Mouse (Mus musculus): ENCODE data around the gene Lyrm4. TPM values are rescaled to one million over a fixed set of nuclear protein-coding genes. Genes with fewer than 3 reads are reported as not detected.

The Lyrm4 gene
- polyA plus RNA-seq, 1 experiment from 2014 or later, result 46.4 TPM

DNA sequence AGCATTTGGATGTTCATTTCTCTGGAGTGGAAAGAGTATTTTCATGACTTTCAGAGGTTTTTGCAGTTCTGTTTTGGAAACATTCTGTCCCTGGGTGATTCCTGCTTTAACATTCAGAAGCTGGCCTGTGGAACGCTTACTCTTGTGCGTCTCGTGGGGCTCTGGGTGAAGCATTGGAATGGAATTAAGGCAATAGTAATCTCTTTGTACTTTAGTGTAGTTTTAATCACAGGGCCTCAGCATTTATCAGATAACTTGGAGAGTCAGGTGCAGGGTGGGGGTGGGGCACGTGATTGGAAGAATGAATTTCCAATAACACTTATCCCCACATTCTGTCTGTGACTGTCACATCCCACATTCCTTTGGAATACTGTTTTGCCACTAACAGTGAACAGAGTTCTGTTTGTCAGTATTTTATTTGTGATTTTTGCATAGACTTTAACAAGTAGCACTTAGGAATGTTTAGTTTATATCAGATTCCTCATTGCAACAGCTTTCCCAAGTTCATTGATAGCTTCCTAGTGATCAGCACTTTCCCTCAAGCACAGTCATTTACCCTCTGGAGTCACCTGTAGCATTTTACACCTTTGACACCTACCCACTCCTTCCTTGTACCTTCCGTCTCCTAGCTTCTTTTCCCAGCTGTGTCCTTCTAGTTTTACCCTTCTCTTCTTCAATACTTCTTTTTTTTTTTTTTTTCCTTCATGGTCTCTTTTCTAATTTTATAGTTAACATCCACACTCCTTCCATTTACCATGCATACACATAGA lies 23.1 kb upstream of the Lyrm4 start:
- no peaks in the 10 kb centered on the region for H3K36me3 ChIP-seq (ENCODE audit: control insufficient read depth, insufficient read depth, low read length)
- no peak overlapping the region for H3K4me3 ChIP-seq (ENCODE audit: low read depth, low read length)
- no peak overlapping the region for H3K27ac ChIP-seq (ENCODE audit: low read depth, low read length)
- no peaks in the 10 kb centered on the region for H3K4me1 ChIP-seq (ENCODE audit: control insufficient read depth, insufficient read depth, low read length)
- WGBS, result 81% methylated on average over 5 of the region's 5 CpGs
- no peak overlapping the region for H3K4me2 ChIP-seq (ENCODE audit: low read depth, low read length)
- no peaks in the 10 kb centered on the region for H3K27me3 ChIP-seq (ENCODE audit: control insufficient read depth, insufficient read depth, low read length)
- H3K9me3 ChIP-seq (ENCODE audit: control insufficient read depth, low read length), result no peaks in the 10 kb centered on the region
- no peak for ATAC-seq (ENCODE audit: low read depth)
- no peak overlapping the region for H3K9ac ChIP-seq (replicated peaks; ENCODE audit: low read depth, low read length)

DNA sequence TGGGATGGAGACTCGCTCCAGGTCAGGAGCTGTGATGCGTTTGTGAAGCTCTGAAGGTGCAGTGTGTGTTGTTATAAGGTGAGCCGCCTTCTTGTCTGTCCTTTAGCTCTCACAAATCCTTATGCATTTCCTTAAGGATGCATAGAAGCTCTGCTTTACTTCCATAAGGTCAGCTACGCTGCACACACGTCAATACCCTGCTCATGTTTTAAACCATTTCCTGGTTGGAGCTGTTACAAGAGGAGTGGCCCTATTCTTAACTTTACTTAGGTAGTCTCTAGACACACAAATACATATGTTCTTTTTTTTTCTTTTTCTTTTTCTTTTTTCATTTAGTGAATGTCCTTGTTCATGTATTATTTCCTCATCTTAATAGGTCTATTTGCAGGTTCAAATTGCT lies 22.4 kb upstream of the Lyrm4 start:
- no peak overlapping the region for H3K4me2 ChIP-seq (ENCODE audit: low read depth, low read length)
- no peak overlapping the region for H3K4me3 ChIP-seq (ENCODE audit: low read depth, low read length)
- H3K27me3 ChIP-seq (ENCODE audit: control insufficient read depth, insufficient read depth, low read length), result no peaks in the 10 kb centered on the region
- H3K4me1 ChIP-seq (ENCODE audit: control insufficient read depth, insufficient read depth, low read length), result no peaks in the 10 kb centered on the region
- no peak overlapping the region for H3K9ac ChIP-seq (replicated peaks; ENCODE audit: low read depth, low read length)
- H3K36me3 ChIP-seq (ENCODE audit: control insufficient read depth, insufficient read depth, low read length), result no peaks in the 10 kb centered on the region
- 82% methylated on average over 5 of the region's 5 CpGs for WGBS
- H3K9me3 ChIP-seq (ENCODE audit: control insufficient read depth, low read length), result no peaks in the 10 kb centered on the region
- no peak for ATAC-seq (ENCODE audit: low read depth)
- no peak overlapping the region for H3K27ac ChIP-seq (ENCODE audit: low read depth, low read length)

DNA sequence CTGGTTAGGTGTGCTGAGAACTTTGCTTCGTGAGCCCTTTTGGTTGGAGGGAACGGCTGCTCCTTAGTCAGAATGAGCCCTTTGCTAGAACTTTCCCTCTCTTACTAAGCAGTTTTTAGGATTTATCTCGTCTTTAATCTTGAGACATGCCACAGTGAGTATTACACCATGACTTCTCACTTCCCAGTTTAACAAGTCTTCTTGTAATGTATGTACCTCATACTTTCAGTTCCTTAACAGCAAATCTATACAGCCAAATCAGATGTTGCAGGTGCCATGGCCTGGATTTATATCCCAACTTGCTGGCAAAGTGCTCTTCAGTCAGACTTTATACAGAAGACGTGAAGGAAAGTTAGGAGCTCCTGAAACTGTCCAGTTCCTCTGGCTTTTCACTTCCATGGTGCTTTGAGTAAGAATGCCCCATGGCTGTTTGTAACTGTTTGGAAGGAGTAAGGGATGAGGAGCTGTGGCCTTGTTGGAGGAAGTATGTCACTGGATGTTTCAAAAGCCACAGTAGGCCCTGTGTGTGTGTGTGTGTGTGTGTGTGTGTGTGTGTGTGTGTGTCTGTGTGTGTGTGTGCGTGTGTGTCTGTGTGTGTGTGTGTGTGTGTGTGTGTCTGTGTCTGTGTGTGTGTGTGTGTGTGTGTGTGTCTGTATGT lies 14.8 kb upstream of the Lyrm4 start:
- no peak for ATAC-seq (ENCODE audit: low read depth)
- Histone ChIP-seq H3K36me3 (ENCODE audit: control insufficient read depth, insufficient read depth, low read length) (no peaks in the 10 kb centered on the region), H3K4me3 (ENCODE audit: low read depth, low read length) (no peak overlapping the region), H3K9ac (replicated peaks; ENCODE audit: low read depth, low read length) (no peak overlapping the region), H3K4me1 (ENCODE audit: control insufficient read depth, insufficient read depth, low read length) (no peaks in the 10 kb centered on the region), H3K27me3 (ENCODE audit: control insufficient read depth, insufficient read depth, low read length) (no peaks in the 10 kb centered on the region), H3K27ac (ENCODE audit: low read depth, low read length) (no peak overlapping the region), H3K4me2 (ENCODE audit: low read depth, low read length) (no peak overlapping the region), H3K9me3 (ENCODE audit: control insufficient read depth, low read length) (no peaks in the 10 kb centered on the region)
- 92% methylated on average over 4 of the region's 5 CpGs for WGBS

DNA sequence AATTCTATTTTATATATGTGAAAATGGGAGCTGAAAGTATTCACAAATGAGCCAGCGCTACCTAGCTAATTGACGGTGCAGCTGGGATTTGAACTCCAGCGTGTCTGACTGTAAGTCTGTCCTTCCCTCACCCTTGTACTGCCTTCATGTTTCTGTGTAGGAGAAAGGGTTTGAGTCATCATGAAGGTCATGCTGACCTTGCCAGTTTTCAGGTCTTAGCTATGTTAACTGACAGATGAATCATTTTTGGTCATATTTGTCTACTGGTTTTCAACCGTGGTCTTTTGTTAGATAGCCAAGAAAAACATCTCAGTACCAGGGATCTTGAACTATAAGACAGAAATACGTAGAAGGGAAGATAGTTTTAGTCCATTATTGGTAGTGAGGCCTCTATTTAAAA lies 14.1 kb upstream of the Lyrm4 start:
- Histone ChIP-seq H3K9ac (replicated peaks; ENCODE audit: low read depth, low read length) (no peak overlapping the region), H3K4me3 (ENCODE audit: low read depth, low read length) (no peak overlapping the region), H3K36me3 (ENCODE audit: control insufficient read depth, insufficient read depth, low read length) (no peaks in the 10 kb centered on the region), H3K27ac (ENCODE audit: low read depth, low read length) (no peak overlapping the region), H3K4me2 (ENCODE audit: low read depth, low read length) (no peak overlapping the region), H3K27me3 (ENCODE audit: control insufficient read depth, insufficient read depth, low read length) (no peaks in the 10 kb centered on the region), H3K4me1 (ENCODE audit: control insufficient read depth, insufficient read depth, low read length) (no peaks in the 10 kb centered on the region), H3K9me3 (ENCODE audit: control insufficient read depth, low read length) (no peaks in the 10 kb centered on the region)
- 89% methylated on average over 5 of the region's 5 CpGs for WGBS
- no peak for ATAC-seq (ENCODE audit: low read depth)

DNA sequence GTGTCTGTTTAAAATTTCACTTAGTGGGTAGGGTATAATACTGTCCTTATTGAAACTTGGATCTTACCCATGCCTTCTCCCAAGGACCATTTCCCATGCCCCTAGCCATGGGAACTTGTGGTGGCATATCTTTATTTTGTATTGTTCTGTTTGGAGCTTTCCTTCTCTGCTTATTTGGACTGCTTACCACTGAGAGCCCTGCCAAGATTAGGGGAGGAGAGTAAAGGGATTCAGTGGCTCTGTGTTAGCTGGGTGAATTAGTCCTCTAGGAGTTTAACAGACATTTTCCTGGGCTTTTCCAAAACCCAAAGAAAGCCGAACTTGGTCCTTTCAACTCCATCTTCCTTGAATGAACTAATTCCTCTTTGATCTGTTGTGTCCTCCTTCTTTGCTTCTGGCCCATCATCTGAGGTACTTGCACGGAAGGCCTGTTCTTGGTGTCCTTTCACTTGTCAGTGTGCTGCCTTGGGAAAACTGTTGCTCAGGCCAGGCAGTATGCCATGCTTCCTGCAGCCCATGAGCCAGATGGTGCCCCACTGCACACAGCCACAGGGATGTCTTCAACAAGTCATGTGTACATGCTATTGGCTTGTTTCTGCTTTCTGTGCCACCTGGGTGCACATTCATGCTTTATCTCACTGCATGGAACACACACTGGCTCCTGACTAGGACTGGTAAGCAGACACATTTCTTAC lies 12.2 kb upstream of the Lyrm4 start:
- WGBS, result 86% methylated on average over 2 of the region's 2 CpGs
- Histone ChIP-seq H3K27ac (ENCODE audit: low read depth, low read length) (no peak overlapping the region), H3K4me2 (ENCODE audit: low read depth, low read length) (no peak overlapping the region), H3K36me3 (ENCODE audit: control insufficient read depth, insufficient read depth, low read length) (no peaks in the 10 kb centered on the region), H3K9me3 (ENCODE audit: control insufficient read depth, low read length) (no peaks in the 10 kb centered on the region), H3K4me1 (ENCODE audit: control insufficient read depth, insufficient read depth, low read length) (no peaks in the 10 kb centered on the region), H3K9ac (replicated peaks; ENCODE audit: low read depth, low read length) (no peak overlapping the region), H3K27me3 (ENCODE audit: control insufficient read depth, insufficient read depth, low read length) (no peaks in the 10 kb centered on the region), H3K4me3 (ENCODE audit: low read depth, low read length) (no peak overlapping the region)
- no peak for ATAC-seq (ENCODE audit: low read depth)

DNA sequence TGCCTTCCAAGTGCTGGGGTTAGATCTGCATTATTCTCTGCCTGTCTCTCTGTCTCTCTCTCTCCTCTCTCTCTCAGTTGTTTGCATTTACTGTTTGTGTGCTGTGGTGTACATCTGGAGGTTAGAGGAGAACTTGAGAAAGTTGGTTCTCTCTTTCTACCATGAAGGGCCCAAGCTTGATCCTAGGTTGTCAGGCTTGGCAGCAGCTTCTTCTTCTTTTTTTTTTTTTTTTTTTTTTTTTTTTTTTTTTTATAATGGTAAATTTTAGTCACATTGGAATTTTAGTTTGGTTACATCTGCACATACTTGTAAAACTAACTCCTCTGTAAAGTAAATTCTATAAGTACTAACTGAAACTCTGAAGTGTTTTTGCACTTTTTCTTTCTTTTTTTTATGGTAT lies 3.3 kb upstream of the Lyrm4 start:
- Histone ChIP-seq H3K4me3 (ENCODE audit: low read depth, low read length) (no peak overlapping the region), H3K27ac (ENCODE audit: low read depth, low read length) (no peak overlapping the region), H3K9me3 (ENCODE audit: control insufficient read depth, low read length) (no peaks in the 10 kb centered on the region), H3K9ac (replicated peaks; ENCODE audit: low read depth, low read length) (no peak overlapping the region), H3K4me2 (ENCODE audit: low read depth, low read length) (no peak overlapping the region), H3K4me1 (ENCODE audit: control insufficient read depth, insufficient read depth, low read length) (no peaks in the 10 kb centered on the region; the same call in 1 of the 2 replicates), H3K36me3 (ENCODE audit: control insufficient read depth, insufficient read depth, low read length) (no peaks in the 10 kb centered on the region), H3K27me3 (ENCODE audit: control insufficient read depth, insufficient read depth, low read length) (no peaks in the 10 kb centered on the region)
- ATAC-seq (ENCODE audit: low read depth), result no peak

DNA sequence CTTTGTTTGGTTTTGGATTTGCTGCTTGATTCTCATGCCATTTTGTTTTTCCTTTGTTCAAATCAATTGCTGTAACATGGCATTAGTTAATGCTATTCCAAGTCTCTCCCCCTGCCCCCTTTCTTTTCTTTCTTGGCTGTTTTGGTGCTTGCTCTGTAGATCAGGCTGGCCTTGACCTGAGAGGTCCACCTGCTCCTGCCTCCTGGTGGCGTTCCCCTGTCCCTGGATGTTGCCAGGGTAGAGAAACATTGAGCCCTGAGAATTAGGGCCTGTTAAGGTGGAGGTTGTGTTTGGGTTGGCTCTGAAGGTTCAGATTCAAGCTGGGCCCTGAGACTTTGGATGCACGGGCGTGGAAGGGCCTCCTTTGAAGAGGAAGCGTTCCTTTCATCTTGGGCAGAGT lies 2.4 kb upstream of the Lyrm4 start:
- no peaks in the 10 kb centered on the region for H3K9me3 ChIP-seq (ENCODE audit: control insufficient read depth, low read length)
- H3K4me1 ChIP-seq (ENCODE audit: control insufficient read depth, insufficient read depth, low read length), result no peaks in the 10 kb centered on the region; the same call in 1 of the 2 replicates
- 84% methylated on average over 4 of the region's 4 CpGs for WGBS
- ATAC-seq (ENCODE audit: low read depth), result no peak
- H3K4me2 ChIP-seq (ENCODE audit: low read depth, low read length), result no peak overlapping the region
- no peak overlapping the region for H3K4me3 ChIP-seq (ENCODE audit: low read depth, low read length)
- no peak overlapping the region for H3K9ac ChIP-seq (replicated peaks; ENCODE audit: low read depth, low read length)
- no peak overlapping the region for H3K27ac ChIP-seq (ENCODE audit: low read depth, low read length)
- no peaks in the 10 kb centered on the region for H3K36me3 ChIP-seq (ENCODE audit: control insufficient read depth, insufficient read depth, low read length)
- H3K27me3 ChIP-seq (ENCODE audit: control insufficient read depth, insufficient read depth, low read length), result no peaks in the 10 kb centered on the region

DNA sequence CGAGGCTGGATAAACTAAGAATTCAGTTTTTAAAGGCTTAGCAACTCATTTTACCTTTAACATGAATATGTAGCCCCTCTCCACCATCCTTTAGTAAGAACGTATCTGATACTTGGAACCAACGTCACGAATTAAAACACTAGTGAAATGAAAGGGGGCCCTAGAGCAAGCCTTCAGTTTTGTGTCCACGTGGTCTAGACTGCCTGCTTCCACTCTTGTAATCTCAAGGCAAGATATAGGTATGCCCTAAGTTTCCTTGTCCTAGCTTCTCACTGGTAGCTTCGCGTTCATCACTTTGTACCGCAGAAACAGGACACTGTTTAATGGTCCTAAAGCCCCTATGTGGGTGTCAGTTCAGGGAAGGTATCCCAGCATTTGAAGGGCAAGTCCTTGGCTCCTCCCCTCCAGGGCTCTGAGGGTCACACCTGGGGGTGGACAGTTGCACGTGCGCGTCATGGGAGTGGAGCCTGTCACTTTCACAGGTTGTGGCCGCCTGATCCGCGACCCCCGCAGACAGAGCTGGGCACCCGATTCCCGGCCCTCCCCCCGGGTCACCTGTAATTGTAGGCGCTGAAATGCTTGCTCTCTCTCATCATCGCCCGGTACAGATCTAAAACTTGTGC lies 695 bp downstream of the Lyrm4 start:
- peak; percentile 29 for ATAC-seq (ENCODE audit: low read depth)
- WGBS, result 8% methylated on average over 21 of the region's 21 CpGs
- no peaks in the 10 kb centered on the region for H3K36me3 ChIP-seq (ENCODE audit: control insufficient read depth, insufficient read depth, low read length)

DNA sequence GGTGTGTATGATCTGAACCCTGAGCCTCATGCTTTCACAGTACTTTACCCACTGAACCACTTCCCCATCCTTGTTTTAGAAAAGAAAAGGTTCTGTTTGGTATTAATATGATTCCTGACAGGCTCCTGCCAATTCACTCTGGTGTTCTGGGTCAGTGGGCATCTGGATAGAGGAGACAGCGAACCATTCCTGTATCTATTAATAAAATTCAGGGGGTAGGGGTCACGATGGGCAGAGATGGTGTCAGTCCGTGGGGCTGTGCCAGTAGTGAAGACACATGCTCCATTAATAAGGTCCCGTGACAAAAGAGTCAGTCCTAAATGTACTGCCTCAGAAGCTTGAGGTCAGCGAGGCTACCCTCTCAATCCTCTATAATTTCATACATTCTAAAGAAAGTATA lies 4.1 kb downstream of the Lyrm4 start:
- no peak for ATAC-seq (ENCODE audit: low read depth)

More for the DNA sequence above, 695 bp downstream of the Lyrm4 start:
- Histone ChIP-seq H3K4me3 (ENCODE audit: low read depth, low read length) (peak overlapping the region; percentile 68), H3K4me2 (ENCODE audit: low read depth, low read length) (peak overlapping the region; percentile 81), H3K27ac (ENCODE audit: low read depth, low read length) (no peak overlapping the region), H3K9ac (replicated peaks; ENCODE audit: low read depth, low read length) (peak overlapping the region; percentile 68), H3K4me1 (ENCODE audit: control insufficient read depth, insufficient read depth, low read length) (no peaks in the 10 kb centered on the region; the same call in 1 of the 2 replicates), H3K9me3 (ENCODE audit: control insufficient read depth, low read length) (no peaks in the 10 kb centered on the region), H3K27me3 (ENCODE audit: control insufficient read depth, insufficient read depth, low read length) (no peaks in the 10 kb centered on the region)

More for the DNA sequence above, 4.1 kb downstream of the Lyrm4 start:
- Histone ChIP-seq H3K36me3 (ENCODE audit: control insufficient read depth, insufficient read depth, low read length) (no peaks in the 10 kb centered on the region), H3K9ac (replicated peaks; ENCODE audit: low read depth, low read length) (no peak overlapping the region), H3K27ac (ENCODE audit: low read depth, low read length) (no peak overlapping the region), H3K4me1 (ENCODE audit: control insufficient read depth, insufficient read depth, low read length) (no peaks in the 10 kb centered on the region; the same call in 1 of the 2 replicates), H3K9me3 (ENCODE audit: control insufficient read depth, low read length) (no peaks in the 10 kb centered on the region), H3K27me3 (ENCODE audit: control insufficient read depth, insufficient read depth, low read length) (no peaks in the 10 kb centered on the region), H3K4me2 (ENCODE audit: low read depth, low read length) (no peak overlapping the region), H3K4me3 (ENCODE audit: low read depth, low read length) (no peak overlapping the region)
- 84% methylated on average over 5 of the region's 5 CpGs for WGBS

Data from neural tube, embryonic 14.5 days (tissue).